Mouse (Mus musculus): ENCODE results near the gene Gpr158.
"Not testable (repeated sequence)": the region's sequence is repeated elsewhere in the genome, so short reads cannot be mapped to it uniquely, and the experiment has no call there.

GRCm38 (mm10) chr2:21460606-21461005 is 93.3 kb downstream of the Gpr158 start:
- not testable (repeated sequence) for TF ChIP-seq CTCF (IDR thresholded peaks at IDR 0.05; ENCODE audit: insufficient read depth, low read length); POLR2A (IDR thresholded peaks at IDR 0.05; ENCODE audit: borderline replicate concordance, extremely low read depth, low read depth, low read length)

All from lung, adult 2 months (tissue).